Mouse (Mus musculus) retina, adult 2 months (tissue): ENCODE results near the gene Olfr987.
"Not testable (repeated sequence)": the region's sequence is repeated elsewhere in the genome, so short reads cannot be mapped to it uniquely, and the experiment has no call there.

ENCODE experiments used
- DNase-seq: peaks from one replicate; pipeline ENCODE4 v3.0.0-alpha.2; 2012; ENCODE audit warnings: low read depth, low spot score

Olfr987 gene

GRCm38 (mm10) chr2:85339215-85339614 is at the start of gene Olfr987:
Gene Olfr987 (minus strand): TSS chr2:85339315.
- not testable (repeated sequence) for DNase-seq

DNA sequence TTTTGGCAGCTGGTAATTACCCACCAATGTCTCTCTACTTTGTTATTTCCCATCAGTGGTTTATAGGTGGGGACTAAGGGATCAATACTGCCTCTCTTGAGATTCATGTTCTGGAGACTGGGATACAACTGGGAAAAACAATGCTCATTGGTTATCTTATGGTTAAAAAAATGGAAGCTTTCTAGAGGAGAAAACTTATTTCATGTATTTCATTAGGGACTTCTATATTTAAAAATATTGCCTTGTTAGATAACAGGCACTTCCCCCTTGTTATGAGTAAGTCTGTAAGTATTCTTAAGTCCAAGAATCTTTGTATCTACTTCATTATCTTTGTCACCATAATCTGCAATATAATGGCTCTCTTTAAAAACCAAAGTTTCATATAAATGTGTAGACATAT is 24.0 kb upstream of the Olfr987 start, which contains the start of gene Olfr988:
Gene Olfr988, minus strand, starts transcription at position 101 of the 400 bp plus-strand sequence.
- DNase-seq = not testable (repeated sequence)

- DNase-seq = no peak
Measured at GRCm38 (mm10) chr2:85339972-85340371, 857 bp upstream of the Olfr987 start.

DNA sequence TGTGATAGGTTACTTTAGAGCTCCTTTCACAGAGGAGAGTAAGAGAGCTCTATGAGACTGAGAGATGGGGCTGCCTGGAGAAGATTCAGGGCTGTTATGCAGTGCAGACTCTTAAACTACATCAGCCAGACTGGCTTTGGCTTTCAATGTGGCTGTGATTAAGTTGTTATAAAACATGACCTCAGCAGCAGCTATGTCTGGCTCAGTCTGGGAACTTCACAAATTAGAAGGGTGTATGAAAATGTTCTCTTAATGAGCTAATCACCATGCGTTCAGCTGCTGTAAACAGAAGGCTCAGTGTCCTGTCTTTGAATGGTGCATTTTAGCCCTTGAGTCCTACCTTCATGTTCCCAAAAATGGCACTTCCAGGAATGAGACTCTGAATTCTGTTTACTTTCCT is 20.0 kb downstream of the Olfr987 start:
- no peak for DNase-seq

GRCm38 (mm10) chr2:85285406-85285805 is 53.7 kb downstream of the Olfr987 start:
- no peak for DNase-seq

GRCm38 (mm10) chr2:85284626-85285025 is 54.5 kb downstream of the Olfr987 start:
- no peak for DNase-seq

- DNase-seq = no peak
Measured at GRCm38 (mm10) chr2:85283631-85284466, 55.3 kb downstream of the Olfr987 start.

DNA sequence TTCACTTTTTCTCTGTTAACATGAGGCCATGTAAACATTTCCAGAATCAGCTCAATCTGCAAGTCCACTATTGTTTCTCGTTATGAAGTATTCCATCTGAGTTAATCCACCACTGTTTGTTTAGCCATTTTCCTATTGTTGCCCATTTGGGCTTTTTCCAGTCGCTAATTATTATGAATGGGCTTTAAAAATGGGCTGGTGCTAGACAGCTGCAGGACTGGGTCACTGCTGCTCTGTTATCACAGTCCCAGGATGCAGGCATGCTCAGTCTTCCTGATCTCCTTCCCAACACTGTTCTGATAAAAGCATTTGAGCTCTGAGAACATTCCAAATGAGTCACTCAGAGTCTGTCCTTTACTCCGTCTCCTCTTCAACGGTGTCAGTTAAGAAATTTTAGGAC is 58.1 kb downstream of the Olfr987 start:
- no peak for DNase-seq
